Mouse (Mus musculus): ENCODE measurements around the gene Slc12a9. TPM values are rescaled to one million over a fixed set of nuclear protein-coding genes. Genes with fewer than 3 reads are reported as not detected.

Gene Slc12a9
- total RNA-seq (2015; ENCODE audit: low replicate concordance) (0.72 and 1.7 TPM in 2 replicates), total RNA-seq (2017; ENCODE audit: low replicate concordance) (0.15 and 0.64 TPM in 2 replicates)

- peak; percentile 89 for ATAC-seq (replicated peaks; ENCODE audit: low FRiP score, poor library complexity, severe bottlenecking)
These were observed at the start of gene Slc12a9 for GRCm38 (mm10) chr5:137333512-137334174. Gene Slc12a9, minus strand, starts transcription at chr5:137333597.

DNA sequence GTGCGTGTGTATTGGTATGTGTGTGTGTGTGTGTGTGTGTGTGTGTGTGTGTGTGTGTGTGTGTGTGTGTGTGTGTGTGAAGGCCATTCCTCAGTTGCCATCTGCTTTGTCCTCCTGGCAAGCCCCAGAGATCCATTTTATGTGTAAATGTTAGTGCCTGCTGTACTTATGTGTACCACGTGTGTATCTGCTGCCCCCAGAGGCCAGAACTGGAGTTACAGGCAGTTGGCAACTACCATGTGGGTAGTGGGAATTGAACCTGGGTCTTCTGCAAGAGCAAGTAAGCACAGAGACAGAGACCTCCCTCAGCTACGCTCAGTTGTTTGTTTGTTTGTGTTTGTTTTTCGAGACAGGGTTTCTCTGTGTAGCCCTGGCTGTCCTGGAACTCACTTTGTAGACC is 47.8 kb upstream of the Slc12a9 start:
- 0 out of 2 replicates have a peak, but pooled peaks have one; percentile 60 for ATAC-seq (replicated peaks; ENCODE audit: low FRiP score, poor library complexity, severe bottlenecking)

DNA sequence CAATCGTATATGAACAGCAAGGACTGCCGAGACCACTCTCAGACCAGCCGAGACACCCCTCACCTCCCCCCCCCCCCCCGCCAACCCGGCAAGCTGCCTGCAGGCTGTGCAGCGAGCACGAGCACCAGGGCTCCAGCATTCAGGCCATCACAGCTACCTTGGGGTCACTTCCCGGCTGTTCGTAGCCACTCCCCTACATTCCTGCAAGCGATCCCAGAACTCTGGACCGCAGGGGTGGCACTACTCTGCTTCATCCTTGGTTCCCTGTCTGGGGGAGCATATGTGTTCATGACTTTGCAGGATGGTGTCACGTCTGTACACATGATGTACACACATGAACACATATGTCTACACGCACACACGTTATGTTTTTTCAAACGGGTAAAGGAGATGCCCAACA is 44.2 kb upstream of the Slc12a9 start:
- ATAC-seq (replicated peaks; ENCODE audit: low FRiP score, poor library complexity, severe bottlenecking), result no peak

GRCm38 (mm10) chr5:137377176-137377575 is 43.8 kb upstream of the Slc12a9 start:
- ATAC-seq (replicated peaks; ENCODE audit: low FRiP score, poor library complexity, severe bottlenecking), result no peak

DNA sequence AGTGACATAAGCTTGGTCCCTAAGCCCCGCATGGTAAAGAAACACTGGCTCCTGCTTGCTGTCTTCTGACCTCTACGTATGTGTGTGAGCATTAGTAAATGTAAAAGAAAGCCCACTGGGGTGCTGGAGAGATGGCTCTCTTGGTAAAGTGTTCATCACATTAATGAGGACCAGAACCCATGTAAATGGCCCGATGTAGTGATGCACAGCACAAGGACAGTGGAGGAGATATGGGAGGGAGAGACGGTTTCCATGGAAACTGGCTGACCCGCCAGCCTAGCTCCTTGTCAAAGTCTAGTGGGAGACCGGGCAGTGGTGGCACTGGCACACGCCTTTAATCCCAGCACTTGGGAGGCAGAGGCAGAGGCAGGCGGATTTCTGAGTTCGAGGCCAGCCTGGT is 43.3 kb upstream of the Slc12a9 start:
- ATAC-seq (replicated peaks; ENCODE audit: low FRiP score, poor library complexity, severe bottlenecking), result no peak

GRCm38 (mm10) chr5:137376198-137376597 is 42.8 kb upstream of the Slc12a9 start:
- ATAC-seq (replicated peaks; ENCODE audit: low FRiP score, poor library complexity, severe bottlenecking), result no peak

DNA sequence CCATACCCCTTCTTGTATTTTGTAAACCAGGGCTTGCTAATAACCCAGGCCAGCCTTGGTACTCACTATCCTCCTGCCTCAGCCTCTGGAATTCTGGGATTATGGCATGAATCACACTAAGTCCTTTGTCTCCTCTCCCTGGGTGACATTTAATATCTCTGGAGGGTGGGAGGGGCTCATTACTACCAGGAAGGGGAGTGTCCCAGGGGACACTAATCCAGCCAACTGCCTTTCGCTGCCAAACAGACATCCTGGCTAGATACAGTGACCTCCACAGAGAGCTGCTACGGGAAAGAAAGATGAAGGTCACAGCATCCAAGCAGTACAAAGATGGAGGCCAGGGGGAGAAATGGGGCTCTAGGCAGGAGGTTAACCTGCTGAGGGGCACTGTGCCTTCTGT is 42.2 kb upstream of the Slc12a9 start:
- ATAC-seq (replicated peaks; ENCODE audit: low FRiP score, poor library complexity, severe bottlenecking), result no peak

GRCm38 (mm10) chr5:137374521-137375080 is 41.2 kb upstream of the Slc12a9 start:
- ATAC-seq (replicated peaks; ENCODE audit: low FRiP score, poor library complexity, severe bottlenecking), result no peak

DNA sequence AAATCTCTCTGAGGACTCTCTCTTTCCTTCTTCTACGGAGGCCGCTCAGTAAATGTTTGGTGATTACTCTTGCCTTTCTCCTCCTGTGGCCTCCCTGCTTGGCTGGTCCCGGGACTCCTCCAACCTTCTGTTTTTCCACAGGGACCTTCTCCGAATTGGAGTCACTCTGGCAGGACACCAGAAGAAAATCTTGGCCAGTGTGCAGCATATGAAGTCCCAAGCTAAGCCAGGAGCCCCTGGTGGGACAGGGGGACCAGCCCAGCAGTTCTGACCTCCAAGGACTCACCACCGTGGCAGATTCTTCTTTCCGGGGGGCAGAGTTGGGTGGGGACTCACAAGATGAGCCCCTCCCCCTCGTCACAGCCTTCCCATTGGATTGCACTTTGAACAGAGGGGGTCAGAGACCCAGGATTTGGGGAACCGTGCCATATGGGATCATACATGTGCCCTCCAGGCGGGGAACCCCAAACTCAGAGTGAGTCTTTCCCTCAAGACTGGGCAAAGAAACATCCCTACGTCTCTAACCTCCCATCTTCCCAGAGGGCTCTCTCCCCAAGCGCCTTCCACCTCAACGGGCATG is 40.1 kb upstream of the Slc12a9 start:
- no peak for ATAC-seq (replicated peaks; ENCODE audit: low FRiP score, poor library complexity, severe bottlenecking)

- ATAC-seq (replicated peaks; ENCODE audit: low FRiP score, poor library complexity, severe bottlenecking), result no peak
These were observed 36.3 kb upstream of the Slc12a9 start for GRCm38 (mm10) chr5:137369665-137370064.

- no peak for ATAC-seq (replicated peaks; ENCODE audit: low FRiP score, poor library complexity, severe bottlenecking)
These were observed 25.0 kb upstream of the Slc12a9 start for GRCm38 (mm10) chr5:137358382-137358781.

DNA sequence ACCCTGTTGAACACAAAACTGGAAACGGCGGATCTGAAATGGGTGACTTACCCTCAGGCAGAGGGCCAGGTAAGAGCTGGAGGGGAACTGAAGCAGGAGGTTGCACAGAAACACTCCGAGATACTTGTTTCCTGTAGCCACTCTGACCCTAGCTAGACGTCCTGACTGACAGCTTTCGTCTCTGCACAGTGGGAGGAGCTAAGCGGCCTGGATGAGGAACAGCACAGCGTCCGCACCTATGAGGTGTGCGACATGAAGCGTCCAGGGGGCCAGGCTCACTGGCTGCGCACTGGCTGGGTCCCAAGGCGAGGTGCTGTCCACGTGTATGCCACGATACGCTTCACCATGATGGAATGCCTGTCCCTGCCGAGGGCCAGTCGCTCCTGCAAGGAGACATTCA is 20.7 kb upstream of the Slc12a9 start:
- ATAC-seq (replicated peaks; ENCODE audit: low FRiP score, poor library complexity, severe bottlenecking), result no peak

GRCm38 (mm10) chr5:137352011-137352975 is 18.9 kb upstream of the Slc12a9 start:
- no peak for ATAC-seq (replicated peaks; ENCODE audit: low FRiP score, poor library complexity, severe bottlenecking)

- no peak for ATAC-seq (replicated peaks; ENCODE audit: low FRiP score, poor library complexity, severe bottlenecking)
These were observed 18.0 kb upstream of the Slc12a9 start for GRCm38 (mm10) chr5:137351394-137351793.

GRCm38 (mm10) chr5:137351058-137351380 is 17.6 kb upstream of the Slc12a9 start:
- no peak for ATAC-seq (replicated peaks; ENCODE audit: low FRiP score, poor library complexity, severe bottlenecking)

DNA sequence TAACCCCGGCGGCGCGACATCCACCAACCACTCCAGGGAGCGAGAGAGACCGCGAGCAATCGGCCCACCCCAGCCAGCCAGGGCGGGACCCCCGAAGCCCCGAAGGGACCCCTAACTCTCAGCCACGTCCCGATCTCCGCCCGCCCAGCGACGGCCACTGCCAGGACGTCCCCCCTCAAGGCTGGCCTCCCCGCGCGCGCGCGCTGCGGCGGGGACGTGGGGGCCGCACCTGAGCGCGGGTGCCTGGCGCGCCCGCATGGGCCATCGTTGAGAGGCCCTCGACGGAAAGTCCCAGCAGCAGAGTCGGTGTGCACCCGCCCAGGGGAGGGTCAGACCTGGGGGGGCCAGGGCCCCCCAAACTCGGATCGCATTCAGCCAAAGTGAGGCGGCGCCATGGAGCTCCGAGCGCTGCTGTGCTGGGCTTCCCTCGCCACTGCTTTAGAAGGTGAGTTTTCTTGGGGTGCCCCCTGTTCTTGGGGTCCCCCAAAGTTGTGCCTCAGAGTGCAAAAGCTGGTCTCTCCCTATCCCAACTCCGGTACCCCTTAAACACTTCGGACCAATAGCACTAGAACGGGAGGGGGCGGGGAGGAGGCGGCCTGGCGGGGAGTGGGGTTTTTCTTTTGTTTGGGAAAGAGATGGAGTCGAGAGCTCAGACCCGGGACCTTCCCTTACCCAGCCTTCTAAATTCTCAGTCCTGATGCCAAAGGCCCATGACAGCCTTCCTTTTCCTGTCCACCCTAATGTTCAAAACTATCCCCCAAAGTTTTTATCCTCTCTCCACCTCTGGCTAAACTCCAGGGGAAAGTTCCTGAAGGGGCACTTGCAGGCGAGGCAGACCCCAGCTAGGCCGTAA is 17.0 kb upstream of the Slc12a9 start:
- no peak for ATAC-seq (replicated peaks; ENCODE audit: low FRiP score, poor library complexity, severe bottlenecking)

GRCm38 (mm10) chr5:137349384-137350204 is 16.2 kb upstream of the Slc12a9 start, which contains the start of gene Ephb4:
Gene Ephb4, plus strand, starts transcription at chr5:137350109.
- ATAC-seq (replicated peaks; ENCODE audit: low FRiP score, poor library complexity, severe bottlenecking), result no peak

Data from erythroid progenitor cell, adult 5-6 weeks (primary cell).